Mouse (Mus musculus) retina, postnatal 7 days (tissue): Measurements from ENCODE around the gene Vmn1r7.
"Not testable (repeated sequence)": the region's sequence is repeated elsewhere in the genome, so short reads cannot be mapped to it uniquely, and the experiment has no call there.

Experiments
- DNase-seq: peaks from one replicate; pipeline ENCODE4 v3.0.0-alpha.2; 2012; ENCODE audit warnings: low read depth, low spot score

The Vmn1r7 gene

DNA sequence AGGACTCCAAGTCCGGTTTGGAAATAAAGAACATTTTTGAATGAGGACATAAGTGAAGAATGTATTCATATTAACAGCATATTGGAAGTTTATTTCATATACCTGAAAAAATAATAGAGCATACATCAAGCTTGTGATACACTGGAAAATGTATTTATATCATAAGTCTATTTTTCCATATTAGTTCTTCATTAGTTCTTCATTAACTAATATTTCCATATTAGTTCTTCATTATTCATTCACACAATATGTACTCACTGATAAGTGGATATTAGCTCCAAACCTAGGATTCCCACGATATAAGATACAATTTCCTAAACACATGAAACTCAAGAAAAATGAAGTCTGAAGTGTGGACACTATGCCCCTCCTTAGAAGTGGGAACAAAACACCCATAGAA is at the start of gene Vmn1r7:
TSS of gene Vmn1r7 (minus strand) at position 101 of the 400 bp plus-strand sequence.
- not testable (repeated sequence) for DNase-seq

DNA sequence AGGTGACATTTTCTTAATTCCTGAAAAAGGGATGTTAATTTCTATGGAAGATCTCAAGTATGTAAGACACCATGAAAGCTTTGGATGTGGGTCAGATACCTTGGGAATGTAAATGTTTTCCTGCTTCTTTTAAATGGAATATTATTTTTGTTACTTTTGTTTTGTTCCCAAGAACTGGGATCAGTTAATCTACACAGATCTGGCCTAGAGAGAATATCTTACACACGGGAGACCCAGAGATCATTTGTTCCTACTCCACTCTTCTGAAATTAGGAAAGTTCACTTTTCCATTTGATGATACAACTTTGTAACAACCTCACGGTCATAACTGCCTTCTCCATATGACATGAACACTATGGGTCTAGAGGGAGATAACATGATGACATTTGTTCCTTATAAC is 41.4 kb upstream of the Vmn1r7 start, which contains the start of gene Vmn1r9:
TSS of gene Vmn1r9 (plus strand) at position 301 of the 400 bp plus-strand sequence.
- DNase-seq = no peak

GRCm38 (mm10) chr6:57063730-57064129 is 38.6 kb upstream of the Vmn1r7 start:
- no peak for DNase-seq

GRCm38 (mm10) chr6:57034674-57035073 is 9.6 kb upstream of the Vmn1r7 start:
- DNase-seq = no peak

DNA sequence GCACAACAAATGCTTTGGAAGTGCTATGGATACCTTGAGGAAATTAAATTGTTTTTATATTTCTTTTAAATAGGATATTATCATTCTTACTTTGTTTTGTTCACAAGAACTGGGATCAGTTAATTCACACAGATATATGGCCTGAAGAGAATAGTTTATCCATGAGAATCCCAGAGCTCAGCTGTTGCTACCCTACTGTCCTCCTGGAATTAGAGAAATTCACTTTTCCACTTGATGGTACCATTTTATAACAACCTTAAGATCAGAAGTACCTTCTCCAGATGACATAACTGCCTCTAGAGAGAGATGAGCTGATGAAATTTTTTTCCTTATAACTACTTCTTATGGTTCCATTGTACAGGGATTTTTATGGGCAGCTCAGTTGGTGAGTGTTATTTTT is 6.9 kb upstream of the Vmn1r7 start, which contains the start of gene Vmn1r8:
TSS of gene Vmn1r8 (plus strand) at position 301 of the 400 bp plus-strand sequence.
- DNase-seq = no peak

GRCm38 (mm10) chr6:56996943-56997342 is 28.2 kb downstream of the Vmn1r7 start, which contains the start of gene Vmn1r6:
TSS of gene Vmn1r6 (plus strand) at chr6:56997243.
- no peak for DNase-seq
